Mouse (Mus musculus): ENCODE results near the gene Tbc1d13. TPM values are rescaled to one million over a fixed set of nuclear protein-coding genes. Genes with fewer than 3 reads are reported as not detected.
"Not testable (repeated sequence)": the region's sequence is repeated elsewhere in the genome, so short reads cannot be mapped to it uniquely, and the experiment has no call there.

The Tbc1d13 gene
- polyA plus RNA-seq, 1 experiment from 2014 or later = 8.3 TPM

GRCm38 (mm10) chr2:30132801-30133612 is 539 bp upstream of the Tbc1d13 start:
- Histone ChIP-seq H3K27ac (peak overlapping the region; percentile 72), H3K36me3 (peaks cover 16% of the 10 kb centered on the region; the same call in 1 of the 2 replicates), H3K27me3 (no peaks in the 10 kb centered on the region), H3K4me1 (peaks cover 20% of the 10 kb centered on the region), H3K9ac (peak overlapping the region; percentile 25), H3K4me3 (peak overlapping the region; percentile 65), H3K4me2 (peak overlapping the region; percentile 64), H3K9me3 (no peaks in the 10 kb centered on the region)
- 14% methylated on average over 16 of the region's 16 CpGs for WGBS
- ATAC-seq (ENCODE audit: borderline replicate concordance, extremely low read depth, low FRiP score, low TSS enrichment) = peak; percentile 9; the same call in 1 of the 2 replicates

- H3K9ac ChIP-seq = peak overlapping the region; percentile 63
- H3K27ac ChIP-seq = peak overlapping the region; percentile 72
- H3K27me3 ChIP-seq = no peaks in the 10 kb centered on the region
- H3K4me2 ChIP-seq = peak overlapping the region; percentile 64
- 13% methylated on average over 6 of the region's 6 CpGs for WGBS
- H3K4me3 ChIP-seq = peak overlapping the region; percentile 65
- ATAC-seq (ENCODE audit: borderline replicate concordance, extremely low read depth, low FRiP score, low TSS enrichment) = no peak
- peaks cover 20% of the 10 kb centered on the region for H3K4me1 ChIP-seq
- no peaks in the 10 kb centered on the region for H3K9me3 ChIP-seq
- peaks cover 18% of the 10 kb centered on the region; the same call in 1 of the 2 replicates for H3K36me3 ChIP-seq
Measured at GRCm38 (mm10) chr2:30134378-30134711, 799 bp downstream of the Tbc1d13 start.

- H3K27me3 ChIP-seq = no peaks in the 10 kb centered on the region
- peak overlapping the region; percentile 65 for H3K4me3 ChIP-seq
- peaks cover 20% of the 10 kb centered on the region; the same call in 1 of the 2 replicates for H3K36me3 ChIP-seq
- WGBS = 56% methylated on average over 10 of the region's 10 CpGs
- peak overlapping the region; percentile 72; the same call in 1 of the 2 replicates for H3K27ac ChIP-seq
- H3K9me3 ChIP-seq = no peaks in the 10 kb centered on the region
- ATAC-seq (ENCODE audit: borderline replicate concordance, extremely low read depth, low FRiP score, low TSS enrichment) = no peak
- H3K4me2 ChIP-seq = peak overlapping the region; percentile 64
- H3K4me1 ChIP-seq = peaks cover 20% of the 10 kb centered on the region
- H3K9ac ChIP-seq = peak overlapping the region; percentile 63
Measured at GRCm38 (mm10) chr2:30134928-30135620, 1.5 kb downstream of the Tbc1d13 start.

- Histone ChIP-seq H3K9ac (no peak overlapping the region), H3K4me2 (no peak overlapping the region), H3K4me3 (no peak overlapping the region), H3K27ac (no peak overlapping the region), H3K4me1 (peaks cover 20% of the 10 kb centered on the region), H3K36me3 (peaks cover 33% of the 10 kb centered on the region; the same call in 1 of the 2 replicates), H3K27me3 (no peaks in the 10 kb centered on the region), H3K9me3 (no peaks in the 10 kb centered on the region)
- WGBS = 88% methylated on average over 10 of the region's 10 CpGs
- ATAC-seq (ENCODE audit: borderline replicate concordance, extremely low read depth, low FRiP score, low TSS enrichment) = no peak
Measured at GRCm38 (mm10) chr2:30136458-30136857, 2.9 kb downstream of the Tbc1d13 start.

- ATAC-seq (ENCODE audit: borderline replicate concordance, extremely low read depth, low FRiP score, low TSS enrichment) = not testable (repeated sequence)
- H3K36me3 ChIP-seq = peaks cover 67% of the 10 kb centered on the region
- 89% methylated on average over 4 of the region's 4 CpGs for WGBS
Measured at GRCm38 (mm10) chr2:30140021-30140420, 6.5 kb downstream of the Tbc1d13 start.

GRCm38 (mm10) chr2:30144436-30144835 is 10.9 kb downstream of the Tbc1d13 start:
- H3K27me3 ChIP-seq = no peaks in the 10 kb centered on the region
- ATAC-seq (ENCODE audit: borderline replicate concordance, extremely low read depth, low FRiP score, low TSS enrichment) = no peak
- H3K9ac ChIP-seq = no peak overlapping the region
- 93% methylated on average over 4 of the region's 4 CpGs for WGBS
- peaks cover 89% of the 10 kb centered on the region for H3K36me3 ChIP-seq
- no peaks in the 10 kb centered on the region for H3K4me1 ChIP-seq
- no peaks in the 10 kb centered on the region for H3K9me3 ChIP-seq
- H3K27ac ChIP-seq = no peak overlapping the region
- no peak overlapping the region for H3K4me3 ChIP-seq
- H3K4me2 ChIP-seq = no peak overlapping the region

More at GRCm38 (mm10) chr2:30140021-30140420, 6.5 kb downstream of the Tbc1d13 start:
- not testable (repeated sequence) for H3K4me3 ChIP-seq, H3K4me2 ChIP-seq, H3K27ac ChIP-seq, H3K4me1 ChIP-seq, H3K27me3 ChIP-seq, H3K9me3 ChIP-seq, H3K9ac ChIP-seq

- no peak overlapping the region for H3K27ac ChIP-seq
- H3K4me1 ChIP-seq = no peaks in the 10 kb centered on the region
- no peak overlapping the region for H3K9ac ChIP-seq
- no peaks in the 10 kb centered on the region for H3K9me3 ChIP-seq
- no peaks in the 10 kb centered on the region for H3K27me3 ChIP-seq
- WGBS = 62% methylated on average over 4 of the region's 4 CpGs
- no peak overlapping the region for H3K4me2 ChIP-seq
- H3K36me3 ChIP-seq = peaks cover 78% of the 10 kb centered on the region
- peak; percentile 66; the same call in 1 of the 2 replicates for ATAC-seq (ENCODE audit: borderline replicate concordance, extremely low read depth, low FRiP score, low TSS enrichment)
- H3K4me3 ChIP-seq = no peak overlapping the region
Measured at GRCm38 (mm10) chr2:30147466-30147865, 13.9 kb downstream of the Tbc1d13 start.

- Histone ChIP-seq H3K9me3 (no peaks in the 10 kb centered on the region), H3K27me3 (no peaks in the 10 kb centered on the region), H3K36me3 (peaks cover 38% of the 10 kb centered on the region), H3K4me1 (no peaks in the 10 kb centered on the region), H3K4me2 (no peak overlapping the region), H3K27ac (no peak overlapping the region), H3K9ac (no peak overlapping the region), H3K4me3 (no peak overlapping the region)
- 79% methylated on average over 11 of the region's 11 CpGs for WGBS
- ATAC-seq (ENCODE audit: borderline replicate concordance, extremely low read depth, low FRiP score, low TSS enrichment) = no peak
Measured at GRCm38 (mm10) chr2:30151840-30152239, 18.3 kb downstream of the Tbc1d13 start.

- WGBS = 73% methylated on average over 8 of the region's 8 CpGs
- no peak overlapping the region for H3K27ac ChIP-seq
- no peak overlapping the region for H3K4me2 ChIP-seq
- H3K27me3 ChIP-seq = no peaks in the 10 kb centered on the region
- H3K4me3 ChIP-seq = no peak overlapping the region
- H3K36me3 ChIP-seq = peaks cover 31% of the 10 kb centered on the region
- no peak overlapping the region for H3K9ac ChIP-seq
- no peaks in the 10 kb centered on the region for H3K9me3 ChIP-seq
- H3K4me1 ChIP-seq = no peaks in the 10 kb centered on the region
- no peak for ATAC-seq (ENCODE audit: borderline replicate concordance, extremely low read depth, low FRiP score, low TSS enrichment)
Measured at GRCm38 (mm10) chr2:30152616-30153015, 19.1 kb downstream of the Tbc1d13 start.

- not testable (repeated sequence) for H3K9me3 ChIP-seq; H3K4me3 ChIP-seq; H3K9ac ChIP-seq; H3K27me3 ChIP-seq; ATAC-seq (ENCODE audit: borderline replicate concordance, extremely low read depth, low FRiP score, low TSS enrichment); H3K4me1 ChIP-seq; H3K27ac ChIP-seq; H3K36me3 ChIP-seq; H3K4me2 ChIP-seq
- WGBS = 82% methylated on average over 6 of the region's 10 CpGs
Measured at GRCm38 (mm10) chr2:30159871-30160270, 26.3 kb downstream of the Tbc1d13 start.

- H3K4me1 ChIP-seq = no peaks in the 10 kb centered on the region
- H3K4me3 ChIP-seq = no peak overlapping the region
- no peak overlapping the region for H3K27ac ChIP-seq
- no peaks in the 10 kb centered on the region for H3K27me3 ChIP-seq
- no peak for ATAC-seq (ENCODE audit: borderline replicate concordance, extremely low read depth, low FRiP score, low TSS enrichment)
- no peak overlapping the region for H3K9ac ChIP-seq
- H3K4me2 ChIP-seq = no peak overlapping the region
- H3K9me3 ChIP-seq = peaks cover 4% of the 10 kb centered on the region; the same call in 1 of the 2 replicates
- H3K36me3 ChIP-seq = no peaks in the 10 kb centered on the region
Measured at GRCm38 (mm10) chr2:30161809-30162208, 28.3 kb downstream of the Tbc1d13 start.

GRCm38 (mm10) chr2:30164340-30164932 is 30.9 kb downstream of the Tbc1d13 start:
- H3K27ac ChIP-seq = no peak overlapping the region
- H3K9ac ChIP-seq = no peak overlapping the region
- H3K27me3 ChIP-seq = no peaks in the 10 kb centered on the region
- H3K4me2 ChIP-seq = no peak overlapping the region
- no peaks in the 10 kb centered on the region for H3K36me3 ChIP-seq
- H3K4me3 ChIP-seq = no peak overlapping the region
- 46% methylated on average over 9 of the region's 9 CpGs for WGBS
- no peak for ATAC-seq (ENCODE audit: borderline replicate concordance, extremely low read depth, low FRiP score, low TSS enrichment)
- no peaks in the 10 kb centered on the region for H3K4me1 ChIP-seq
- H3K9me3 ChIP-seq = peaks cover 4% of the 10 kb centered on the region; the same call in 1 of the 2 replicates
